Mouse (Mus musculus): ENCODE data around the gene Celf1. TPM values are rescaled to one million over a fixed set of nuclear protein-coding genes. Genes with fewer than 3 reads are reported as not detected.
"Not testable (repeated sequence)": the region's sequence is repeated elsewhere in the genome, so short reads cannot be mapped to it uniquely, and the experiment has no call there.

The Celf1 gene
- polyA plus RNA-seq, 1 experiment from 2014 or later, result 94.7 TPM

DNA sequence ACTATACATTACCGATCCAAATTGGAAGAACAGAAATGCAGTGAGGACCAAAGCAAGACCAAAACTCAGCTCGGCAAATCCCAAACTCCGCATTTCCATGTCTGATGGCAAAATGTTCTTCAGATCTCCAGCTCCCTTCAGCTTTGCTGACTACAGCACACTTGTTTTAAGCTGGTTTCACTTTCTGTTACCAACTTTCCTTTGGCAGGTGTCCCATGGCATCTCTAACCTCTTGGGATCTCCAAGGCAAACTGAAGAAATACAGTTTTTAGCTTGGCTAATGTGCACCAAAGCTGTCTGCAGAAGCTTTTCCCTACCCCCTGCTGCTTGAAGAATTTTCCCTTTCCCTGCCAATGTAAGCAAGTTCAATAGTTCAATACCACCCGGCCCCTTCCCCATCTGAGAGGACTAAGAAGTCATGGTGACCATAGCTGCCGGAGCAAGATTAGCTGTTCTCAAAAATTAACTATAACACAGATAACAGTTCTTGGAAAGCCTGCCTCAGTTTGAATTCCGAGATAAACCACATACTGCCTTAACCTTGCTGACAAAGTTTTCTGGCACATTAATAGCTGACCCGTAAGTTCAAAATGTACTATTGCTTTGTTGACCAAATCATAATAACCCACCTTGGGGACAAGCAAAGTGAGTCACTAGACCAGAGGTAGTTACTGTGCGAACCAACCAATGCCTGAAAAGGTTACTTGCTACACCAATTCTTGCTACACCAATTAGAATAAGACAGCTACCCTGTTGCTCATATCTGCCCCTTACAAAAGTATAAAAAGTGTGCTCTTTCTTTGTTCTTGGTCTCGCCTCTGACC lies 87.4 kb downstream of the Celf1 start:
- Histone ChIP-seq H3K27me3 (no peaks in the 10 kb centered on the region), H3K9ac (no peak overlapping the region), H3K4me2 (no peak overlapping the region), H3K4me3 (no peak overlapping the region), H3K36me3 (no peaks in the 10 kb centered on the region), H3K4me1 (replicated peaks) (no peaks in the 10 kb centered on the region), H3K27ac (replicated peaks) (no peak overlapping the region), H3K9me3 (no peaks in the 10 kb centered on the region)
- no peak for ATAC-seq (ENCODE audit: low FRiP score, low read depth)
- WGBS, result 75% methylated on average over 9 of the region's 9 CpGs

DNA sequence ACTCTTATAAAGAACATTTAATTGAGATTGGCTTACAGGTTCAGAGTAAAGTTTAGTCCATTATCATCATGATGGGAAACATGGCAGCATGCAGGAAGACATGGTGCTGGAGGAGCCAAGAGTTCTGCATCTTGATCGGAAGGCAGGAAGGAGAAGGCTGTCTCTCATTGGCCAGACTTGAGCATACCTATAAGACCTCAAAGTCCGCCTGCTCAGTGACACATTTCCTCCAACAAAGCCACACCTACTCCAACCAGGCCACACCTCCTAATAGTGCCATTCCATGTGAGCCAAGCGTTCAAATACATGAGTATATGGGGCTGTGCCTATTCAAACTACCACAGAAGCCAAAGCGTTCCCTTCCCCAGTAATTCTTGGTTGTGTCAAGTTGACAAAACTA lies 91.0 kb downstream of the Celf1 start:
- Histone ChIP-seq H3K36me3 (no peaks in the 10 kb centered on the region), H3K9me3 (no peaks in the 10 kb centered on the region), H3K4me2 (no peak overlapping the region), H3K9ac (no peak overlapping the region), H3K27me3 (no peaks in the 10 kb centered on the region), H3K4me1 (replicated peaks) (no peaks in the 10 kb centered on the region), H3K27ac (replicated peaks) (no peak overlapping the region), H3K4me3 (no peak overlapping the region)
- ATAC-seq (ENCODE audit: low FRiP score, low read depth), result no peak
- WGBS, result 90% methylated on average over 4 of the region's 4 CpGs

DNA sequence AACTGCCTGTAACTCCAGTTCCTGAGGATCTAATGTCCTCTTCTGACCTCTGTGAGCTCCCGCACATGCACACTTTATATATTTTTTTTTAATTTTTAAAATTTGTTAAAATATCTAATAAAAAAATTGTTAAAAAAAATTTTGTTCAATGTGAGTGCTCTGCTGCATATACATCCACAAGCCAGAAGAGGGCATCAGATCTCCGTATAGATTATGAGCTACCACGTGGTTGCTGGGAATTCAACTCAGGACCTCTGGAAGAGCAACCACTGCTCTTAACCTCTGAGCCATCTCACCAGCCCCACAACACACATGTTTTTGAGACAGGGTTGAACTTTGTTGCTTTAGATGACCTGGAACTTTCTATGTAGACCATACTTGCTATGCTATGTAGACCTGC lies 92.8 kb downstream of the Celf1 start:
- WGBS, result 13% methylated on average over 3 of the region's 3 CpGs
- ATAC-seq (ENCODE audit: low FRiP score, low read depth), result no peak

DNA sequence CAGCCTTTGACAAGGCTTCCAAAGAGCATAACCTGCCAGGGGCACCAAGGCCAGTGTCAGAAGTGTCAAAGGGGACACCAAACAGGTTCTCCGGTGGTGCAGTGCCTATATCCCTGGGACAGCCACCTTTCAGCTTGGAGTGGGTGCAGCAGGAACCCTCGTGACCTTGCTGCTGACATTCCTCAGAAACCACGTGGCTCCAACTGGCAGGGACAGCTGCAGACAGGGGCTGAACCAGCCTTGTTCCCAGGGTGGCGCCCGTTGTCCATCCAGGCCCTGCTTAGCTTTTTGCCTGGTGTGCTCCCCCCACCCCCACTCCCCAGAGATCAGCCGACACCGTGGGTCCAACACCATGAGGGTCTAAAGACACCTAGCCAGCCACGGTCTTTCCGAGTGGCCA lies 95.2 kb downstream of the Celf1 start, which contains the start of gene Rapsn:
Gene Rapsn, plus strand, starts transcription at position 236 of the 400 bp plus-strand sequence.
- ATAC-seq (ENCODE audit: low FRiP score, low read depth), result no peak
- no peaks in the 10 kb centered on the region for H3K27me3 ChIP-seq
- H3K4me2 ChIP-seq, result no peak within 1 kb of the TSS
- H3K9me3 ChIP-seq, result no peaks in the 10 kb centered on the region
- no peaks in the 10 kb centered on the region for H3K36me3 ChIP-seq
- no peaks in the 10 kb centered on the region for H3K4me1 ChIP-seq (replicated peaks)
- H3K4me3 ChIP-seq, result no peak within 1 kb of the TSS
- H3K27ac ChIP-seq (replicated peaks), result no peak within 1 kb of the TSS
- 76% methylated on average over 9 of the region's 9 CpGs for WGBS
- no peak within 1 kb of the TSS for H3K9ac ChIP-seq

More for the DNA sequence above, 92.8 kb downstream of the Celf1 start:
- no peak overlapping the region for H3K4me3 ChIP-seq
- H3K27me3 ChIP-seq, result no peaks in the 10 kb centered on the region
- no peak overlapping the region for H3K27ac ChIP-seq (replicated peaks)
- H3K9ac ChIP-seq, result no peak overlapping the region
- no peaks in the 10 kb centered on the region for H3K4me1 ChIP-seq (replicated peaks)
- no peaks in the 10 kb centered on the region for H3K9me3 ChIP-seq
- H3K36me3 ChIP-seq, result no peaks in the 10 kb centered on the region
- no peak overlapping the region for H3K4me2 ChIP-seq

DNA sequence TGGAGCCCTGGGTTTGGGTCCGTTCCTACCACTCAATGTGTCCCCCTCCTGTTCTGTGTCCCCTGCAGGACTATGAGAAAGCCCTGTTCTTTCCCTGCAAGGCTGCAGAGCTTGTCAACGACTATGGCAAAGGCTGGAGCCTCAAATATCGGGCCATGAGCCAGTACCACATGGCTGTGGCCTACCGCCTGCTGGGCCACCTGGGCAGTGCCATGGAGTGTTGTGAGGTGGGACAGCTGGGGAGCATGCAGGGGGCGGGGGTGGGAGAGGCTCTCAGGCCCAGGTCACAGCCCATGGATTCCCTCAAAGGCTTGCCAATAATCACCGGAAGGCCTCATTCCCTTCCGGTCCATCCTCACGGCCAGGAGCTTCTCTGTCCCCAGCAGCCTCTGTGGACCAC lies 101.6 kb downstream of the Celf1 start:
- WGBS, result 65% methylated on average over 8 of the region's 8 CpGs
- H3K27ac ChIP-seq (replicated peaks), result no peak overlapping the region
- H3K9me3 ChIP-seq, result no peaks in the 10 kb centered on the region
- no peak overlapping the region for H3K9ac ChIP-seq
- ATAC-seq (ENCODE audit: low FRiP score, low read depth), result no peak
- no peaks in the 10 kb centered on the region for H3K27me3 ChIP-seq
- no peaks in the 10 kb centered on the region for H3K36me3 ChIP-seq
- H3K4me2 ChIP-seq, result no peak overlapping the region
- H3K4me3 ChIP-seq, result no peak overlapping the region
- H3K4me1 ChIP-seq (replicated peaks), result no peaks in the 10 kb centered on the region; the same call in 1 of the 2 replicates

DNA sequence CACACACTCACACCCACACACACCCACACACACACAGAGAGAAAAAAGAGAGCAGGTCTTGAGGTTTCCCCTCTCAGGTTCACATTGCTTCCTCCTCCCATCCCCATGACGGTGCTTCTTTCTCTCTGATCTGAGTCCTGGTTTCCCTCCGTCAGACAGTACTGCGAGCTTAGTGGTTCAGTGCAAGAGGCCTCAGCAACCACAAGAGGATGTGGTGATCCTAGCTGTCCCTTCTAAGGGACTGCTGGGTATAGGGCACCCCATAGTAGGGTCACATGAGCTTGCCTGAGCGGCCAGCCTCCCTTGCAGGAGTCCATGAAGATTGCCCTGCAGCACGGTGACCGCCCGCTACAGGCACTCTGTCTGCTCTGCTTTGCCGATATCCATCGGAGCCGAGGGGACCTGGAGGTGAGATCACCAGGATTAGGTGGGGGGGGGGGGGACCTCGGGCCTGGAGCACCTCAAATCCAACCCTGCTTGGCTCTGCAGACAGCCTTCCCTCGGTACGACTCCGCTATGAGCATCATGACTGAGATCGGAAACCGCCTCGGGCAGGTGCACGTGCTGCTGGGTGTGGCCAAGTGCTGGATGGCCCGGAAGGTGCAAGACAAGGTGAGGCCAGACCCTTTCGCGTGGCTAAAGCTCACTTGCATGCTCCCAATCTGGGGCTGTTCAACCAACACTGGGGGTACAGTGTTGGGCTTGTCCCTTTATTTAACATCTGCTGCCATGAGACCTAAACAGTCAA lies 102.6 kb downstream of the Celf1 start:
- Histone ChIP-seq H3K4me2 (no peak overlapping the region), H3K36me3 (no peaks in the 10 kb centered on the region), H3K4me3 (no peak overlapping the region), H3K4me1 (replicated peaks) (no peaks in the 10 kb centered on the region; the same call in 1 of the 2 replicates), H3K9me3 (no peaks in the 10 kb centered on the region), H3K27me3 (no peaks in the 10 kb centered on the region), H3K27ac (replicated peaks) (no peak overlapping the region), H3K9ac (no peak overlapping the region)
- no peak for ATAC-seq (ENCODE audit: low FRiP score, low read depth)
- WGBS, result 72% methylated on average over 21 of the region's 21 CpGs

DNA sequence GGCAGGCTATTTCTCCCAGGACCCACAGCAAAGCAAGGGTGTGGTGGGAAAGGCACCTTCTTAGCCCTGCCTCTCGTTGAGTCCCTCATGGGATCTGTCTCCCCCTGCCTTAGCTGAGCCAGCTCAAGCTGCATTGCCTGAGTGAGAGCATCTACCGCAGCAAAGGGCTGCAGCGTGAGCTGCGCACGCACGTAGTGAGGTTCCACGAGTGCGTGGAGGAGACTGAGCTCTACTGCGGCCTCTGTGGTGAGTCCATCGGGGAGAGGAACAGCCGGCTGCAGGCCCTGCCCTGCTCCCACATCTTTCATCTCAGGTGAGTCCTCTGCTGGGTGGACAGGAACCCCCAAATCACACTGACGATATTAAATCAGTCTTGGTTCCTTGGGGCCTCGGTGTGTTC lies 104.5 kb downstream of the Celf1 start:
- H3K4me1 ChIP-seq (replicated peaks), result no peaks in the 10 kb centered on the region; the same call in 1 of the 2 replicates
- no peaks in the 10 kb centered on the region for H3K27me3 ChIP-seq
- ATAC-seq (ENCODE audit: low FRiP score, low read depth), result no peak
- no peak overlapping the region for H3K4me2 ChIP-seq
- no peak overlapping the region for H3K9ac ChIP-seq
- WGBS, result 83% methylated on average over 13 of the region's 13 CpGs
- H3K9me3 ChIP-seq, result no peaks in the 10 kb centered on the region
- H3K36me3 ChIP-seq, result no peaks in the 10 kb centered on the region
- H3K4me3 ChIP-seq, result no peak overlapping the region
- H3K27ac ChIP-seq (replicated peaks), result no peak overlapping the region

DNA sequence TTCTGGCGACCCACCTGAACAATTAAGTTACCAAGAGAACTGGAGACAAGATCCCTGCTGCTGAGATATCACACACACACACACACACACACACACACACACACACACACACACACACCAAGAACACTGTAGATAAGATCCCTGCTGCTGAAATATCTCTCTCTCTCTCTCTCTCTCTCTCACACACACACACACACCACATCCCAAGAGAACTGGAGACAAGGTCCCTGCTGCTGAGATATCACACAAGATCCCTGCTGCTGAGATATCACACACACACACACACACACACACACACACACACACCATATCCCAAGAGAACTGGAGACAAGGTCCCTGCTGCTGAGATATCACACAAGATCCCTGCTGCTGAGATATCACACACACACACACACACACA lies 105.6 kb downstream of the Celf1 start:
- not testable (repeated sequence) for H3K4me2 ChIP-seq; H3K9me3 ChIP-seq; H3K27me3 ChIP-seq; H3K36me3 ChIP-seq; H3K27ac ChIP-seq (replicated peaks); H3K4me1 ChIP-seq (replicated peaks); H3K9ac ChIP-seq; ATAC-seq (ENCODE audit: low FRiP score, low read depth); H3K4me3 ChIP-seq
- 72% methylated on average over 1 of the region's 1 CpGs for WGBS

DNA sequence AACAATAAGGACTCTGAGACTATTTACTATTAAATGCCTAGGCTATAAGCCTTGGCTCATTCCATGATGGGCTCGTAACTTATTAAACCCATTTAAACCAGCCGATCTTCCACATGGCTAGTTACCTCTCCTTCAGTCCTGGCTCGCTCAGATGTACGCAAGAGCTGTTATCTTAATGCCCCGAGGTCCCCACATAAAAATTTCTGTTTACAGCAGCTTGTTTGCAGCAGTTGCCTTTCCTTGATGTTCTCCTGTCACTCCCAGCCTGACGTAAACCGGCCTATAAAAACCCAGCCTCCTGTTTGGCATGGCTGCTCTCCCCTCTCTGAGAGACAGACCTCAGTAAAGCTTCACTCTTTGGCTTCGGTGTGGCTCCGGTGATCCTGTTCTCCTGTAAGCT lies 107.2 kb downstream of the Celf1 start:
- H3K27ac ChIP-seq (replicated peaks), result no peak overlapping the region
- no peak overlapping the region for H3K4me3 ChIP-seq
- no peak for ATAC-seq (ENCODE audit: low FRiP score, low read depth)
- no peaks in the 10 kb centered on the region for H3K27me3 ChIP-seq
- 75% methylated on average over 9 of the region's 9 CpGs for WGBS
- no peaks in the 10 kb centered on the region for H3K36me3 ChIP-seq
- H3K4me1 ChIP-seq (replicated peaks), result no peaks in the 10 kb centered on the region; the same call in 1 of the 2 replicates
- H3K4me2 ChIP-seq, result no peak overlapping the region
- no peaks in the 10 kb centered on the region for H3K9me3 ChIP-seq
- no peak overlapping the region for H3K9ac ChIP-seq

DNA sequence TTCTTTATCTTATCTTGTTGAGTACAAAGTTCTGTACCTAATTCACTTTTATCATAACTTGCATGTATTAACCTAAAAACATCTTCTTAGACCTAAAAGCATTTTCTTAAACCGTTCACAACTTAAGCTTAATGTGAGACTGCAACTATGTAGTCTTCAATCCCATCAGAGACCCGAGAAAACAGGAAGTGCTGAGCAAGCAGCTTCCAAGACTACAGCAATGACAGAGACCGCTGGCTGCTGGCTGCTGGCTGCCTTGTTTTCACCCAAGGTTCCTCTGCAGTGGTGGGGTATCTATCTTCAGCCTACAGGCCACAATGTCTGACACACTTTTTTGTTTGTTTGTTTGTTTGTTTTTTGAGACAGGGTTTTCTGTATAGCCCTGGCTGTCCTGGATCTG lies 111.7 kb downstream of the Celf1 start:
- Histone ChIP-seq H3K4me2 (no peak overlapping the region), H3K36me3 (peaks cover 19% of the 10 kb centered on the region), H3K4me3 (no peak overlapping the region), H3K27me3 (no peaks in the 10 kb centered on the region), H3K9me3 (no peaks in the 10 kb centered on the region), H3K9ac (no peak overlapping the region), H3K4me1 (replicated peaks) (peaks cover 15% of the 10 kb centered on the region), H3K27ac (replicated peaks) (no peak overlapping the region)
- no peak for ATAC-seq (ENCODE audit: low FRiP score, low read depth)
- WGBS, result 86% methylated on average over 3 of the region's 3 CpGs

DNA sequence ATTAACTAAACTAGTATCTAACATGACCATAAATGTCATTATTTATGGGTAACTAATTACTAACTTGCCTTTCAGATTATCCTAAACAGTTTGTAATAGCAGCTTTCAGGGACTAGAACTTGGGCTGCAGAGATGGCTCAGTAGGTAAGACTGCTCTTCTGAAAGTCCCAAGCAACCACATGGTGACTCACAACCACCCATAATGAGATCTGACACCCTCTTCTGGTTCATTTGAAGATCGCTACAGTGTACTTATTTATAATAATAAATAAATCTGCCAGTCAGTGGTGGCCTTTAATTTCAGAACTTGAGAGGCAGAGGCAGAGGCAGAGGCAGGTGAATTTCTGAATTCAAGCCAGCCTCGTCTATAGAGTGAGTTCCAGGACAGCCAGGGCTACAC lies 112.6 kb downstream of the Celf1 start:
- ATAC-seq (ENCODE audit: low FRiP score, low read depth), result no peak
- Histone ChIP-seq H3K4me1 (replicated peaks) (peaks cover 15% of the 10 kb centered on the region), H3K9ac (no peak overlapping the region), H3K9me3 (no peaks in the 10 kb centered on the region), H3K4me3 (peak overlapping the region; percentile 6; the same call in 1 of the 2 replicates), H3K27ac (replicated peaks) (no peak overlapping the region), H3K27me3 (no peaks in the 10 kb centered on the region), H3K36me3 (peaks cover 27% of the 10 kb centered on the region), H3K4me2 (peak overlapping the region; percentile 94)
- 53% methylated on average over 2 of the region's 2 CpGs for WGBS

DNA sequence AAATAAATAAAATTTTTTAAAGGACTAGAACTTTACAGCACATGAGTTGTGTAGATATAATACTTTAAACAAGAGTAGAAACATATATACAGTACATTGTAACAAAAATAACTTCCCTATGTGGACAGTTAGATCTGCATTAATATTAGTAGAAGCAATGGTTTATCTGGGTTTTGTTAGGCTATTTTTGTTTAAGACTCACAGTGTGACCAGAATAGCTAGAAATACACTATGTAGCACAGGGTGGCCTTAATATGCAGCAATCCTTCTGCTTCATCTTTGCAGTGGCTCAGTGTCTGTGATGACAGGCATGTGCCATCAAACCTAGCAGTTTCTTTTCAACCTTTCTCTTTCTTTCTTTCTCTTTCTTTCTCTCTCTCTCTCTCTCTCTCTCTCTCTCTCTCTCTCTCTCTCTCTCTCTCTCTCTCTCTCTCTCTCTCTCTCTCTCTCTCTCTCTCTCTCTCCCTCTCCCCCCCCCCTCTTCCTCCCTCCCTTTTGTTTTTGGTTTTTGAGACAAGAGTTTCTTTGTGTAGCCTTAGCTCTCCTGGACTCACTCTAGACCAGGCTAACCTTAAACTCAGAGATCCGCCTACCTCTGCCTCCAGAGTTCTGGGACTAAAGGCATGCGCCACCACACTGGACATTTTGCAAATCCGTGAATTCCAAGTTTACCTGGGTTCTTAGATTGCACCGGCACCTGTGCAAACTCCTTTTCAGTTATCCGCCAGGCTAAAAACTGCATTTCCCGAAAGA lies 113.2 kb downstream of the Celf1 start:
- Histone ChIP-seq H3K4me2 (peak overlapping the region; percentile 94), H3K36me3 (peaks cover 30% of the 10 kb centered on the region), H3K9ac (peak overlapping the region; percentile 46; the same call in 1 of the 2 replicates), H3K27ac (replicated peaks) (peak overlapping the region; percentile 95), H3K4me1 (replicated peaks) (peaks cover 15% of the 10 kb centered on the region), H3K9me3 (no peaks in the 10 kb centered on the region), H3K4me3 (peak overlapping the region; percentile 87), H3K27me3 (no peaks in the 10 kb centered on the region)
- peak; percentile 80 for ATAC-seq (ENCODE audit: low FRiP score, low read depth)
- WGBS, result 0% methylated on average over 6 of the region's 6 CpGs

Measured in hindbrain, embryonic 15.5 days (tissue).